Comparison of ENCODE assay signal across 10 mouse cellular contexts in genomic region chr9:96957298-96957865, GRCm38 (mm10).
DNase-seq lines count a peak whose midpoint lies in the region; ATAC-seq and TF ChIP-seq lines count a peak whose summit lies in the region.
"Had no signal": no experiment of that assay in that cellular context is flagged by ENCODE, and none has a peak within 500 bp of the region (broad histone marks: within the 10 kb centered on the region; RNA-seq: fewer than 3 reads in every experiment).

No protein-coding gene starts in this region.

- no peak overlapping the region for H3K4me2 ChIP-seq in forebrain, postnatal 0 days (ENCODE audit: low read depth)
- no peak overlapping the region for H3K4me2 ChIP-seq in midbrain, embryonic 13.5 days (replicated peaks)

- no peaks in the 10 kb centered on the region for H3K36me3 ChIP-seq in forebrain, postnatal 0 days (ENCODE audit: insufficient read depth)
- no peaks in the 10 kb centered on the region for H3K36me3 ChIP-seq in midbrain, embryonic 13.5 days

- no peak overlapping the region for H3K4me3 ChIP-seq in forebrain, postnatal 0 days (ENCODE audit: low read depth, low read length)
- no peak overlapping the region for H3K4me3 ChIP-seq in midbrain, embryonic 13.5 days (replicated peaks)

- H3K27me3 ChIP-seq in forebrain, postnatal 0 days (ENCODE audit: insufficient read depth, low read length) = no peaks in the 10 kb centered on the region
- H3K27me3 ChIP-seq in midbrain, embryonic 13.5 days = no peaks in the 10 kb centered on the region

- H3K9ac ChIP-seq in forebrain, postnatal 0 days = no peak overlapping the region
- no peak overlapping the region for H3K9ac ChIP-seq in midbrain, embryonic 13.5 days (replicated peaks)

- H3K9me3 ChIP-seq in forebrain, postnatal 0 days (ENCODE audit: low read length) = no peaks in the 10 kb centered on the region
- no peaks in the 10 kb centered on the region for H3K9me3 ChIP-seq in midbrain, embryonic 13.5 days

- no peak for TF ChIP-seq CTCF in forebrain, postnatal 0 days (IDR thresholded peaks at IDR 0.05; ENCODE audit: low read depth)

- ATAC-seq in forebrain, postnatal 0 days = peak; percentile 13; the same call in 1 of the 2 replicates
- no peak; the same call in 1 of the 2 replicates for ATAC-seq in midbrain, embryonic 13.5 days
- ATAC-seq in megakaryocyte, adult 5-6 weeks (ENCODE audit: poor library complexity, severe bottlenecking) = no peak
- ATAC-seq: inflammation-experienced regulatory T-cells, adult 6 months; lung, postnatal 0 days had no signal

- H3K4me1 ChIP-seq in forebrain, postnatal 0 days (ENCODE audit: insufficient read depth) = 0 out of 2 replicates have a peak, but pooled peaks cover 4% of the 10 kb centered on the region
- peaks cover 66% of the 10 kb centered on the region for H3K4me1 ChIP-seq in midbrain, embryonic 13.5 days (replicated peaks)

- WGBS in forebrain, postnatal 0 days = 57% methylated on average over 6 of the region's 6 CpGs
- WGBS in midbrain, embryonic 13.5 days = 36% methylated on average over 6 of the region's 6 CpGs

- no peak overlapping the region; the same call in 1 of the 2 replicates for H3K27ac ChIP-seq in forebrain, postnatal 0 days (ENCODE audit: low read depth, low read length)
- peak overlapping the region; percentile 68 for H3K27ac ChIP-seq in midbrain, embryonic 13.5 days

- peak; percentile 28 for DNase-seq in kidney, adult 18-20 months
- DNase-seq in kidney, postnatal 25 days = no peak
- DNase-seq in ZHBTc4 (ENCODE audit: low read depth, low spot score) (peak; percentile 50), liver (no peak)
- DNase-seq in forebrain, postnatal 0 days = no peak
- no peak for DNase-seq in left cerebral cortex, adult 18-20 months (ENCODE audit: low spot score in 2 of 2)

Comparison
In these comparisons a context has a peak if more than half of its experiments do, and no peak if none do; other contexts are left out.
1. DNase-seq: peak in kidney, adult 18-20 months (single experiment) and ZHBTc4 (single experiment); none in kidney, postnatal 25 days (0 of 2), forebrain, postnatal 0 days (single experiment), liver (single experiment) and left cerebral cortex, adult 18-20 months (0 of 2).